Mouse (Mus musculus) kidney, embryonic 15.5 days (tissue): ENCODE measurements around the gene Slc9a1. TPM values are rescaled to one million over a fixed set of nuclear protein-coding genes. Genes with fewer than 3 reads are reported as not detected.
A peak's percentile ranks its signal among the peaks of the same experiment; 100 is the strongest.

Source experiments
- ATAC-seq: fragments of 200-750 bp; cut with Nextera tagmentation; replicated peaks from 2 replicates; pipeline ENCODE4 v1.8.0; 2017; ENCODE audit warnings: moderate TSS enrichment; ENCODE audit not compliant: low FRiP score
- H3K27ac ChIP-seq: fragments of 300-500 bp; sonication (generic); 2 replicates; pipeline ENCODE4 v1.5.1; 2015; ENCODE audit warnings: mild to moderate bottlenecking, inconsistent platforms
- H3K27me3 ChIP-seq: fragments of 300-500 bp; sonication (generic); 2 replicates; pipeline ENCODE4 v1.6.1; 2015; ENCODE audit warnings: inconsistent platforms
- H3K36me3 ChIP-seq: fragments of 300-500 bp; sonication (generic); 2 replicates; pipeline ENCODE4 v1.6.1; 2015; ENCODE audit warnings: inconsistent platforms
- H3K4me1 ChIP-seq: fragments of 300-500 bp; sonication (generic); 2 replicates; pipeline ENCODE4 v1.6.1; 2015; ENCODE audit warnings: inconsistent platforms
- H3K4me2 ChIP-seq: fragments of 300-500 bp; sonication (generic); 2 replicates; pipeline ENCODE4 v1.6.1; 2015; ENCODE audit warnings: moderate library complexity, mild to moderate bottlenecking, inconsistent platforms
- H3K4me3 ChIP-seq: fragments of 300-500 bp; sonication (generic); replicated peaks from 2 replicates; pipeline ENCODE4 v1.5.1; 2015; ENCODE audit warnings: mild to moderate bottlenecking, inconsistent platforms
- H3K9ac ChIP-seq: fragments of 300-500 bp; sonication (generic); 2 replicates; pipeline ENCODE4 v1.6.1; 2015; ENCODE audit warnings: mild to moderate bottlenecking, inconsistent platforms
- H3K9me3 ChIP-seq: fragments of 300-500 bp; sonication (generic); replicated peaks from 2 replicates; pipeline ENCODE4 v1.6.1; 2016; ENCODE audit warnings: inconsistent platforms
- WGBS: fragments of 180-500 bp; shearing (Covaris S2); methylation state at CpG from one replicate; pipeline ENCODE4 v1.1.7; 2015; ENCODE audit warnings: mixed read lengths; 5-methylcytosine and 5-hydroxymethylcytosine counted together
- polyA plus RNA-seq: library from polyadenylated mRNA; unstranded; fragments of >200 nt; fragmentation: Nextera tagmentation; extraction: Ambion mirVana; gene quantifications from 2 replicates; pipeline ENCODE4 v1.2.1, GENCODE M21; 2015

Gene Slc9a1
- 7.5 and 8.3 TPM in 2 replicates for polyA plus RNA-seq

- Histone ChIP-seq H3K4me3 (peak within 1 kb of the TSS; percentile 84), H3K9me3 (no peaks in the 10 kb centered on the region), H3K27me3 (no peaks in the 10 kb centered on the region), H3K4me1 (peaks cover 43% of the 10 kb centered on the region), H3K36me3 (no peaks in the 10 kb centered on the region; the same call in 1 of the 2 replicates), H3K27ac (peak within 1 kb of the TSS; percentile 84), H3K9ac (peak within 1 kb of the TSS; percentile 74), H3K4me2 (peak within 1 kb of the TSS; percentile 64)
- under 1% methylated on average over 40 of the region's 40 CpGs for WGBS
- ATAC-seq = peak; percentile 95
Observed at GRCm38 (mm10) chr4:133369553-133370297, at the start of gene Slc9a1. Slc9a1 (plus strand) TSS chr4:133369706.

GRCm38 (mm10) chr4:133328129-133328528 lies 41.4 kb upstream of the Slc9a1 start:
- peaks cover under 1% of the 10 kb centered on the region; the same call in 1 of the 2 replicates for H3K4me1 ChIP-seq
- WGBS = 72% methylated on average over 7 of the region's 7 CpGs
- H3K36me3 ChIP-seq = 0 out of 2 replicates have a peak, but pooled peaks cover 3% of the 10 kb centered on the region
- ATAC-seq = no peak
- H3K9ac ChIP-seq = no peak overlapping the region
- H3K4me2 ChIP-seq = no peak overlapping the region
- no peak overlapping the region for H3K4me3 ChIP-seq
- no peaks in the 10 kb centered on the region for H3K27me3 ChIP-seq
- H3K9me3 ChIP-seq = no peaks in the 10 kb centered on the region
- no peak overlapping the region for H3K27ac ChIP-seq

- H3K4me1 ChIP-seq = peaks cover 6% of the 10 kb centered on the region; the same call in 1 of the 2 replicates
- WGBS = 81% methylated on average over 4 of the region's 4 CpGs
- H3K36me3 ChIP-seq = no peaks in the 10 kb centered on the region
- no peak overlapping the region for H3K27ac ChIP-seq
- H3K4me3 ChIP-seq = no peak overlapping the region
- H3K9me3 ChIP-seq = no peaks in the 10 kb centered on the region
- no peaks in the 10 kb centered on the region for H3K27me3 ChIP-seq
- no peak for ATAC-seq
- no peak overlapping the region for H3K4me2 ChIP-seq
- no peak overlapping the region for H3K9ac ChIP-seq
Observed at GRCm38 (mm10) chr4:133330296-133330695, 39.2 kb upstream of the Slc9a1 start.

GRCm38 (mm10) chr4:133333306-133333705 lies 36.2 kb upstream of the Slc9a1 start:
- Histone ChIP-seq H3K9ac (no peak overlapping the region), H3K4me3 (no peak overlapping the region), H3K36me3 (no peaks in the 10 kb centered on the region), H3K9me3 (no peaks in the 10 kb centered on the region), H3K4me2 (no peak overlapping the region), H3K27ac (no peak overlapping the region), H3K27me3 (no peaks in the 10 kb centered on the region), H3K4me1 (peaks cover 16% of the 10 kb centered on the region)
- 62% methylated on average over 6 of the region's 6 CpGs for WGBS
- no peak for ATAC-seq

GRCm38 (mm10) chr4:133337833-133338520 lies 31.5 kb upstream of the Slc9a1 start:
- Histone ChIP-seq H3K4me3 (peak overlapping the region; percentile 85), H3K4me2 (peak overlapping the region; percentile 88), H3K27ac (no peak overlapping the region), H3K27me3 (0 out of 2 replicates have a peak, but pooled peaks cover 3% of the 10 kb centered on the region), H3K9me3 (no peaks in the 10 kb centered on the region), H3K9ac (peak overlapping the region; percentile 89), H3K36me3 (no peaks in the 10 kb centered on the region), H3K4me1 (peaks cover 16% of the 10 kb centered on the region)
- 9% methylated on average over 14 of the region's 14 CpGs for WGBS
- ATAC-seq = no peak

GRCm38 (mm10) chr4:133338521-133339095 lies 30.9 kb upstream of the Slc9a1 start:
- peak overlapping the region; percentile 85 for H3K4me3 ChIP-seq
- H3K9me3 ChIP-seq = no peaks in the 10 kb centered on the region
- WGBS = under 1% methylated on average over 39 of the region's 39 CpGs
- ATAC-seq = peak; percentile 55
- peak overlapping the region; percentile 88 for H3K4me2 ChIP-seq
- no peaks in the 10 kb centered on the region for H3K36me3 ChIP-seq
- H3K27ac ChIP-seq = peak overlapping the region; percentile 78
- H3K9ac ChIP-seq = peak overlapping the region; percentile 89
- H3K27me3 ChIP-seq = peaks cover 4% of the 10 kb centered on the region; the same call in 1 of the 2 replicates
- peaks cover 10% of the 10 kb centered on the region for H3K4me1 ChIP-seq

- peak; percentile 97 for ATAC-seq
- under 1% methylated on average over 60 of the region's 60 CpGs for WGBS
- H3K9ac ChIP-seq = peak overlapping the region; percentile 89
- no peaks in the 10 kb centered on the region for H3K36me3 ChIP-seq
- peak overlapping the region; percentile 88 for H3K4me2 ChIP-seq
- H3K4me3 ChIP-seq = peak overlapping the region; percentile 85
- peak overlapping the region; percentile 78 for H3K27ac ChIP-seq
- peaks cover 10% of the 10 kb centered on the region for H3K4me1 ChIP-seq
- H3K9me3 ChIP-seq = no peaks in the 10 kb centered on the region
- peaks cover 4% of the 10 kb centered on the region; the same call in 1 of the 2 replicates for H3K27me3 ChIP-seq
Observed at GRCm38 (mm10) chr4:133339148-133339749, 30.3 kb upstream of the Slc9a1 start.

- 79% methylated on average over 2 of the region's 2 CpGs for WGBS
- no peak overlapping the region for H3K9ac ChIP-seq
- no peak for ATAC-seq
- no peak overlapping the region for H3K27ac ChIP-seq
- H3K9me3 ChIP-seq = no peaks in the 10 kb centered on the region
- H3K36me3 ChIP-seq = no peaks in the 10 kb centered on the region
- H3K4me1 ChIP-seq = peaks cover 10% of the 10 kb centered on the region
- H3K27me3 ChIP-seq = peaks cover 4% of the 10 kb centered on the region; the same call in 1 of the 2 replicates
- no peak overlapping the region for H3K4me3 ChIP-seq
- H3K4me2 ChIP-seq = no peak overlapping the region
Observed at GRCm38 (mm10) chr4:133340217-133340616, 29.3 kb upstream of the Slc9a1 start.

- H3K4me3 ChIP-seq = no peak overlapping the region
- H3K4me1 ChIP-seq = no peaks in the 10 kb centered on the region
- peaks cover 4% of the 10 kb centered on the region; the same call in 1 of the 2 replicates for H3K27me3 ChIP-seq
- WGBS = 7% methylated on average over 4 of the region's 4 CpGs
- ATAC-seq = no peak
- no peak overlapping the region for H3K4me2 ChIP-seq
- no peaks in the 10 kb centered on the region for H3K9me3 ChIP-seq
- H3K9ac ChIP-seq = no peak overlapping the region
- H3K27ac ChIP-seq = no peak overlapping the region
- H3K36me3 ChIP-seq = no peaks in the 10 kb centered on the region
Observed at GRCm38 (mm10) chr4:133344112-133344511, 25.4 kb upstream of the Slc9a1 start.

- no peaks in the 10 kb centered on the region for H3K36me3 ChIP-seq
- H3K9ac ChIP-seq = no peak overlapping the region
- 87% methylated on average over 6 of the region's 6 CpGs for WGBS
- ATAC-seq = no peak
- peaks cover 4% of the 10 kb centered on the region; the same call in 1 of the 2 replicates for H3K27me3 ChIP-seq
- no peaks in the 10 kb centered on the region for H3K9me3 ChIP-seq
- no peaks in the 10 kb centered on the region for H3K4me1 ChIP-seq
- H3K27ac ChIP-seq = no peak overlapping the region
- no peak overlapping the region for H3K4me3 ChIP-seq
- H3K4me2 ChIP-seq = no peak overlapping the region
Observed at GRCm38 (mm10) chr4:133345702-133346101, 23.8 kb upstream of the Slc9a1 start.

GRCm38 (mm10) chr4:133346577-133346976 lies 22.9 kb upstream of the Slc9a1 start:
- H3K9ac ChIP-seq = no peak overlapping the region
- no peak overlapping the region for H3K27ac ChIP-seq
- H3K36me3 ChIP-seq = no peaks in the 10 kb centered on the region
- no peaks in the 10 kb centered on the region for H3K9me3 ChIP-seq
- no peak overlapping the region for H3K4me2 ChIP-seq
- peaks cover 4% of the 10 kb centered on the region; the same call in 1 of the 2 replicates for H3K27me3 ChIP-seq
- WGBS = 57% methylated on average over 4 of the region's 4 CpGs
- no peak overlapping the region for H3K4me3 ChIP-seq
- no peak for ATAC-seq
- H3K4me1 ChIP-seq = no peaks in the 10 kb centered on the region
